Mouse (Mus musculus) left cerebral cortex, postnatal 25 days (tissue): ENCODE data around the gene Cib3. TPM values are rescaled to one million over a fixed set of nuclear protein-coding genes. Genes with fewer than 3 reads are reported as not detected.

Experiments
- DNase-seq, 2 experiments: peaks; one replicate each; pipeline ENCODE4 v3.0.0; 2022; ENCODE audit warnings: low spot score in 2 of 2, mixed read lengths in 1 of 2
- intact Hi-C: fragments of 180-260 bp; cut with DNase I; formaldehyde crosslinking; loops from one replicate; pipeline ENCODE4 v1.15.1; 2025
- total RNA-seq, 2 experiments: library from RNA; stranded (reverse); gene quantifications; 2 replicates each; pipeline ENCODE4 v1.2.3; 2021

Gene Cib3
- under 1 TPM in 1 of 2 experiments, not detected in 1; 0.53 TPM for total RNA-seq

DNA sequence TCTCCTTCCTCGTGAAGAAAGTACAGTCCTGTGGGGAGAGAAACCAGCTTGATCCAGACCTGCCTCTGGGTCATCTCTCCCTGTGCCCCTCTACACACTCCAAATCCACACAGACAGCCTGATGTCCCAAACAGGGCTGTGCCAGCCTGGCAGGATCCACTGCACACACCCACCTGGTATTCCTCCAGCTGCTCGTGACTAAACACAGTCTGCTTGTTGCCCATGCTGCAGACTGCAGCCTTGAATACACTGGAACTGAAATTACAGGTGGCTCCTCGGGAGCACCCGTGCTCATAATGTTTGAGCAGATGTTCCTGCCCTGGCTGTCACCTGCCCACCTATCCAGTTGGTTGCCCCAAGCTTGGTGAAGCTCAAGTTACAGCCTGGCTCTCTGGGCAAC, at the start of gene Cib3:
Cib3 (minus strand) TSS at position 87 of the 400 bp plus-strand sequence.
- DNase-seq = peak; percentile 16 to 37

DNA sequence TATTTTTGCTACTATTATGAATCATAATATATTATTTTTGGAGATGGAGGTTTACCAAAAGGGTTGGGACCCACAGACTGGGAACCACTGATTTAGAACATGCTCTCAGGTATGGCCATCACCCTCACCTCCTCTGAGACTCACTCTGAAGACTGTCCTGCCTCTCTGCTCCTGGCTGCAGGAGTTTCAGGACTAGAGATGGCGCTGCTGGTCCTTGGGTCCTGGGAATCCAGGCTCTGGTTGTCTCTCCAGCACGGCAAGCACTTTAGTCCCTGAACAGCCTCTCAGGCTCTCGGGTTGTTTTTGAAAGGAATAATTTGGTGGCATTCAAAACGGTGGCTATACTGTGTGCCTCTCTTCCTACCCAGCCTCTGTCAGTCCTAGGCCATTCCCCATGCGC, 49.2 kb upstream of the Cib3 start:
- intact Hi-C loops = loop anchor here (1.0 kb wide), 1 partner anchor 103 kb away; no protein-coding TSS in a partner anchor
- no peak for DNase-seq

More for the DNA sequence above, at the start of gene Cib3:
- intact Hi-C loops = no loop called here

DNA sequence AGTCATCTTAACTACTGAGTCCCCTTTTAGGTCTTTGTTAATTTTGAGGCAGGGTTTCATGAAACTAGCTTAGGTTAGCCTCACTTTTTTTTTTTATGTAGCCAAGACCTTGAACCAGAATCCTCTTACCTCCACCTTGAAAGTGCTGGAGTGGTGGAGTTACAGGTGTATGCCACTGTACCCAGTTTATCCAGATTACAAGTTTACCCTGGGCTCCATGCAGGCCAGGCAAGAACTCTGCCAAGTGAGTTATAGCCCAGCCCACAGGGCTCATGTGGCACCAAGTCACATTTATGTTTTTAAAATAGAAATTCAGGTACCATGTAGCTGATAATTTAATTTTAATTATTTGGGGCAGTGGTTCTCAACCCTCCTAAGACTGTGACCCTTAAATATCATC, 48.8 kb upstream of the Cib3 start:
- intact Hi-C loops = loop anchor here (1.0 kb wide), 1 partner anchor 104 kb away; no protein-coding TSS in a partner anchor
- no peak for DNase-seq

DNA sequence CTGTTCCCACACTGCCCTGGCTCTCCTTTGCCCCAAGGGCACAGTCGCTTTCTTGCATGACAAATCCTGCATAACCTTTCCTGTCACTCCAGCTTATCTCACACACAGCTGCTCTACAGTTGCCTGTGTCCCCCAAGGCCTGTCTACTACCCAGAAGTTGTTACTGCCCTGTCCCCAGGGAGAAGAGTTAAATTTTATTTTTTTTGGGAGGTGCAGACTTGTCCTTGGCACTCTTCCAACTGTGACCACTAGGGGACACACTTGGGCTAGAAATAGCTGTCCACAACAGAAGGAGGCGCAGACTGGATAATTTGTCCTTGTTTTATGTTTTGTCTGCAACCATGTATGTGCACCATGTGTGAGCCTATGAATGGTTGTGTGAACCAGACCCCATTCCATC, 48.4 kb upstream of the Cib3 start:
- intact Hi-C loops = loop anchor here (1.0 kb wide), 1 partner anchor 104 kb away; no protein-coding TSS in a partner anchor
- peak; percentile 36 to 43 for DNase-seq

DNA sequence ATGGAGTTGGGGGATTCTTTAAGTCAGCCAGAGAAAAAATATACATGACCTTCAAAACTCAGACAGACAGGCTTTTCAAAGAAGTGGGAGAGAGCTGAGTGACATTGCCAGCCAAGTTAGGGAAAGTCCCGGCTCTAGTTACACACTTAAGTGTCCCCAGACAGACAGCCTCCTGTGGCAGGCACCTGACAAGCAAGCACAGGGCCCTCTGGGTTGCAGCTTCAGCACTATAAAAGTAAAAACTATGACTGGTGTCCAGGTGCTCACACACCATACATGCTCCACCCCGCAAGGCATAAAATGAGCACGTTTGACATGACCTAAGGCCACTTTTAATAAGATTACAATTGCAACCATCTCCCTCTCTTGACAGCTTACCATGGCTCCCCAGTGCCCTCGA, 47.9 kb upstream of the Cib3 start:
- DNase-seq = no peak
- intact Hi-C loops = no loop called here

DNA sequence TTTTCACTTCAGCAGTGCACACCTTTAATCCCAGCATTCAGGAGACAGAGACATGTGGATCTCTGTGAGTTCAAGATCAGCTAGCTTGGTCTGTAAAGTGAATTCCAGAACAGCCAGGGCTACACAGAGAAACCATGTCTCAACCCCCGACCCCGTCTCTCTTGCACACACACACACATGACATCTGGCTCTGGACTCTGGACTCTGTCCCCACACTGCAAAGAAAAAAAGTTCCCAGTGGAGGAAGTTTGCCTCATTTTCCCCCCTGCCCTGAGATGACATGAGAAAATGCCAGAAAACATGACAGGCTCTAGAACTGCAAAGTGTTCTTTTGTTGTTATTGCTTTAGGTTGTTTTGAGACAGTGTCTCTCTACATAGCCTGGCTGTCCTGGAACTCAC, 47.2 kb upstream of the Cib3 start:
- no peak for DNase-seq
- intact Hi-C loops = no loop called here

DNA sequence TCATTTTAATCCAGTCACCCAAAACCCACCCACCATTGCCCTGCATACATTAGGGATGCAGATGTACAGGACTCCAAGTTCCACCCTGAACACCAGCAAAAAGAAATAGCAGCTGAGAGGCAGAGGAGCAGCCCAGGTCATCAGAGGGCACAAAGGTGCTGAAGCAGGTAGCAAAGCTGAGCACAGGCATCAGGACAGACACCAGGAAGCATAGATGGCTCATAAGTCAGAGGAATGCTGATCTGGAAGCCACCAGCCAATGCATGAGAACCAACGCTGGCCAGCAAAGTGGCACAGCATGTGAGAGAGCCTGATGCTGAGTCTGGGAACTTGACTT, 45.2 kb upstream of the Cib3 start:
- intact Hi-C loops = no loop called here

DNA sequence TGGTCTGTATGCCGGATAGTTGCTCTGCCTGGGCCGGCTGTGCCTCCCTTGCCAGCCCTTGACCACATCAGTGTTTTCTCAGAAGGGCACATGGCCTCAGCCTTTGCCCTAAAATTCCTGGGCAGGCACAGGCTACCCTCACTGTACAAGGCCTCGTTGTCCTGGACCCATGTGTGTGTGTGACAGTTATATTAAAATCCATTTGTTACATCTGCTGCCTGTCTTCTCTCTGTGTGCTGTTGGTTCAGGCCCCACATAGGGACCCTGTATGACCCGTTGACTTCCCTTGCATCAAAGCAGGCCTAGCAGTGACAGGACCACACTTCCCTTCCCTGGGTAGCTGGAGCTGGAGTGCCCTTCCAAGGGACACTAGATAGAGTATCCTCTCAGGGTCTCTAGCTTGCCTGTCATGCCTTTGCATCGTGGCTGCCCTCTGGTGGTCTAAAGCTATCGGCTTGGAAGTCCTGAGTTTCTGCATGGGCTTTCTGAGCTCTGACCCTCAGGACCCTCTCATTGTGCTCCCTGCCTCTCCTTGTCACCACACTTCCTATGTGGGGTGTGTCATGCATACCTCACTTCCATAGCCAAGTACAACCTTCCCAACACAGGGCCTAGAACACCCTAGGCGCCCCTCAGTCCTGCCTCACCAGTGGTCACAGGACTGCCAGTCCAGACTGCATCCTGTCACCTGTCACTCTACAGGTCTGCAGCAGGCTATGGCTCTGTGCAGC, 44.7 kb upstream of the Cib3 start:
- intact Hi-C loops = no loop called here
- DNase-seq = peak in 1 of 2 experiments; percentile 26

More for the DNA sequence above, 45.2 kb upstream of the Cib3 start:
- DNase-seq = no peak

DNA sequence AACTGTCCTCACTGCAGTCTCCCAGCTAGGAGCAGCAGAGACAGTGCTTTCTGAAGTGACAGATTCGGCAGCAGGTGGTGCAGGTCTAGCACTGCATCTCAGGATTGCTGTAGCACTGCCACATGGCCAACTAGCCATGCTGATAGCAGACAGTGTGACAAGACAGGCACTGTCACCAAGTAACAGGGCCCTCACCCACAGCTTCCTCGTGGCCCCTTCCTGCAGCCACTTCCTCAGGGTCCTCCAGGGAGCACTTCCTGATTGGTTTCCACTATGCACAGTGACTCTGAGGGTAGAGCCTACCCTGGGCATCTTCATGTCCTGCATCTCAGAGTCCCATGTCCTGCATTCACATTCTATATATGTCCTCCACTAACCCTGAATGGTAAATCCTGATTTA, 32.0 kb upstream of the Cib3 start:
- intact Hi-C loops = loop anchor here (5.0 kb wide), 1 partner anchor 67 kb away; no protein-coding TSS in a partner anchor
- no peak for DNase-seq

DNA sequence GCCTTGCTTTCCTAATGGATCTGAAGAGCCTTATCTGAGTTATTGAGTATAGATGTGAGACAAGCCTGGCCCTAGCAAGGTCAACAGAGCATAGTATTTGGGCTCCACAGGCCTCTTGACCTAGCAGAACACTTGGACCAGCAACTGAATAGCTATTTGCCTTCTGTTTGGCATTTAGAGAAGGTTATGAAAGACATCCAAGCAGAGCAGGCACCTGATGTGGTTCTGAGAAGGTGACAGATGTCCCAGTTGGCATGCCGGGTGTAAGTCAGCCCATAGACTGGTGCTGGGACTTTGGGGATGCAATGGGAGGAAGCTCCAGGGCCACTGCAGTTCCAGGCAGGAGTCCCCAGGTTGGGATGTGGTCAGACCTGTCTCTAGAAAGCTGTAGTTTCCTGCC, 29.6 kb upstream of the Cib3 start:
- intact Hi-C loops = loop anchor here (5.0 kb wide), 1 partner anchor 65 kb away; no protein-coding TSS in a partner anchor
- no peak for DNase-seq

DNA sequence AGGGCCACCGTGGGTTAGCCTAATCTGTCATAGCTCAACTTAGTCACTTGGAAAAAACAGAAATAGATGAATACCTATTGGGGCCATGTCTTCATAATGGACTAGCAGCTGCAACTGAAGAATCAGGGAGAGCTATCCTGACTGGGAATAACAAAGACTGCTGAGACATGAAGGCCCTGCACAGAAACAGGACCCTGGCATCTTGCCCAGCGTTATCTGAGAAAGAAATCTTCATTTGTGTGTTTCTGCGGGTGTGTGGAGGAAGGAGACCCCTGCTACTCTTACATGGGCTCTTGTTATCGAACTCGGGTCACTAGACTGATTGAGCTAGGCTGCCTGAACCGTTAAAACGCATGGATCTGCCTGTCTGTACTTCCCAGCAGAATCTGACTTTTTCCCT, 28.3 kb upstream of the Cib3 start:
- DNase-seq = no peak
- intact Hi-C loops = loop anchor here (5.0 kb wide), 1 partner anchor 64 kb away; no protein-coding TSS in a partner anchor

DNA sequence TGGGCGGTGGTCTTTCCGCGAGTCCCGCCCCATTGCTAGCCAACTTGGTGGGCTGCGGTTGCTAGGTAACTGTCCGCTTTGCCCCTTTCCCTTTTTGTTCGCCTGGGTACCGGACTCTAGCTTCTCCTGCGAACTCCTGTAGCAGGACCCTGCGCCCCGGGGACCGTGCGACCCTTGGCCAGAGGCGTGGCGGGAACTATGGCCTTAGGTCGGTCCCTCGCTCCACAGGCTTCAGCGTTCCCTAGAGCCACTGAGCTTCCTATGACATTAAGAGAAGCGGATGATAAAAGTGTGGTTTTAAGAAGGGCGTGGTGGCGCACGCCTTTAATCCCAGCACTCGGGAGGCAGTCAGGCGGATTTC, 27.7 kb upstream of the Cib3 start:
- intact Hi-C loops = loop anchor here (5.0 kb wide), 1 partner anchor 63 kb away; no protein-coding TSS in a partner anchor
- DNase-seq = peak in 1 of 2 experiments; percentile 18

DNA sequence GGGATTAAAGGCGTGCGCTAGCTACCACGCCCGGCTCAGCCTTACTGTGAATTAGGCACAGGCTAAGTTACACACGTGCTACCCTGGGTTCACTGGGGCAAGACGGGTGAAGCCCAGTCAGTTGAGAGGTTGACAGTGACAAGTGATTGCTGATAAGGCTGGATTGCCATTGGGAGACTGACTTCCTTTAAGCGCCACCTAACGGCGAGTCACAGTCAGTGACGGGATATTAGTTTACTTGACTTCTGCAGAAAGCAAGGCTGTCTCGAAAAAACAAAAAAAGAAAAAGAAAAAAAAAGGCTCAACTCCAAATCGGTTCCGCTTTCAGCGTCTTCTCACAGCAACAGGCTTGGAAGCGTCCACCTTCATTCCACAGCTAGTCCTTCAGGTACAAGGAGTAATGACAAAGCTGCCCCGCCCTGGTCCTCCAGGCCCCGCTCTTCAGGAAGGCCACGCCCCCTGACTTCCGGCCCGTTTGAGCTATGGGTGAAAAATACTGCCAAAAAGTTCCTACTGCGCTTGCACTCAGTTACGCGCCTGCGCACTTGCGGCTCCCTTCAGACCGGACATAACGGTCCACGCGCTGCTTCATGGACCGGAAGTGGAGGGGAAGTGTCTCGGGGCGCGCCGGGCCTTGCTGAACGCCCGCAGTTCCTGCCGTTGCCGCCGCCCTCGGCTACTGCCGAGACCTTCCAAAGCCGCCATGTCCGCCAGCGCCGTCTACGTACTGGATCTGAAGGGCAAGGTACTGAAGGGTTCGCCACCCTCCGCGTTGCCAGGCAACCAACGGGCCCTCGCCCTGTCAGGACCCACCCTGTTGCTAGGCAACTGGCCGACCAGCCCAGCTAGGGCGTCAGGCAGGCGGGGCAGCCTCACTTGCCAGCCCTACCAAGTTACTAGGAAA, 27.1 kb upstream of the Cib3 start, which contains the start of gene Ap1m1:
Ap1m1 (plus strand) TSS at position 520 of the 904 bp plus-strand sequence.
- peak; percentile 98 to 99 for DNase-seq
- intact Hi-C loops = loop anchor here (5.0 kb wide), 1 partner anchor 62 kb away; no protein-coding TSS in a partner anchor

DNA sequence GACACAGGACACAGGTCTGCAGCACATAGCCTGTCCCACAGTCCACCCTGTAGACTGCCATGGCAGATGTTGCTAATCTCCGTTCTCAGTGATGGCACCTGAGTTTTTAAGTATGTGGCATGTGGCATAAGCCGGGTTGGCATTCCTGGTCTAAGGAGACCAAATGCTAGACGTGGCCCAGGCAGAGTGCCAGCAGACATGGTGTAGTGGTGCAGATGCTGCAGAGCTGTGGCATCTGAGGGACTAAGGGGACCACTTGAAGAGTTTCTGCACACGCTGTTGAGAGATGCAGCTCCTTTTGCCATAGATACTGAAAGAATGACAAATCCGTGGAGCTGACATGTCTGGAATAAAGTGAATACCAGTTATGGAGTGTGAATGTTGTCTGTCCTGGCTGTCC, 10.0 kb upstream of the Cib3 start:
- no peak for DNase-seq

DNA sequence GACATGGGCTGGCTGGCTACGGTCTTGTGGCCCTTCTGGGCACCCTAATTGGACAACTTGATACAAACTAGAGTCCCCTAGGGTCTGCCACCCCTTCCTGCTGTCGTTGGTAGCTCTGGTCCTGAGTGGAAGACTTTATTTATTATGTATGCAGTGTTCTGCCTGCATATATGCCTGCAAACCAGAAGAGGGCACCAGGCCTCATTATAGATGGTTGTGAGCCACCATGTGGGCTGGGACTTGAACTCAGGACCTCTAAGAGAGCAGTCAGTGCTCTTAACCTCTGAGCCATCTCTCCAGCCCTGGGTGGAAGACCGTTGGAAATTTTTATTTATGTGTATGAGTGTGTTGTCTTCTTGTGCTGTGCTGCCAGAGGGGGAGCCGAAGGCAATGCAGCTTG, 8.1 kb upstream of the Cib3 start:
- no peak for DNase-seq
- intact Hi-C loops = no loop called here

More for the DNA sequence above, 10.0 kb upstream of the Cib3 start:
- intact Hi-C loops = no loop called here

DNA sequence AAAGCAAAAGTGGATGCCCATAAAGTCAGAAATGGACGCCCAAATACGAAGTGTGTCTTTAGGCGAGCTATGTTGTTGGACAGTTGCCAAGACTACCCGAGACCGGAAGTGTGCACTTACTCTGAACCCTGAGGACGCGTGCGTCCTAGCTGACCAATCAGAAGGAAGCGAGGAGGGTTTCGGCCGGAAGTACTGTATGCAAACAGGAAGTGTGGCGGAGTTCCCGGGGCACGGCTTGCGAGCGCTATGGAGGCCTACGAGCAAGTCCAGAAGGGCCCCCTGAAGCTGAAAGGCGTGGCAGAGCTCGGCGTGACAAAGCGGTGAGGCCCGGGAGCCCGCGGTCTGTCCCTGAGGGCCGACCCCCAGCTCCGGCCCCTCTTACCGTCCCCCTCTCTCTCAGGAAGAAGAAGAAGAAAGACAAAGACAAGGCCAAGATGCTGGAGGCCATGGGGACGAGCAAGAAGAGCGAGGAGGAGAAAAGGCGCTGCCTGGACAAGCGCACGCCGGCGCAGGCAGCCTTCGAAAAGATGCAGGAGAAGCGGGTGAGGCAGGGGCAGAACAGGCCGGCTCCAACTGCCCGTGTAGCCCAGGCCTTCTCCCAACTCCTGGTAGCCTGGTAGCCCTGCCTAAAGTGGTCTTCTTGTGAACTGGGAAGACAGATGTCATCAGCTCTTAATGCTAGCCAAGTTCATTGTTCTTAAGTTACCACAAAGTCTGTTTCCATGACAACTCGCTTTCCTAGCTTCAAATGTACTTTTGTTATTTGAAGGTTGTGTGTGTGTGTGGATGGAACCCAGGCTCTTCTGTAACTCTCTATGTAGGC, 7.1 kb upstream of the Cib3 start, which contains the start of gene Fam32a:
Fam32a (plus strand) TSS at position 190 of the 823 bp plus-strand sequence.
- DNase-seq = peak; percentile 91 to 95
- intact Hi-C loops = no loop called here

DNA sequence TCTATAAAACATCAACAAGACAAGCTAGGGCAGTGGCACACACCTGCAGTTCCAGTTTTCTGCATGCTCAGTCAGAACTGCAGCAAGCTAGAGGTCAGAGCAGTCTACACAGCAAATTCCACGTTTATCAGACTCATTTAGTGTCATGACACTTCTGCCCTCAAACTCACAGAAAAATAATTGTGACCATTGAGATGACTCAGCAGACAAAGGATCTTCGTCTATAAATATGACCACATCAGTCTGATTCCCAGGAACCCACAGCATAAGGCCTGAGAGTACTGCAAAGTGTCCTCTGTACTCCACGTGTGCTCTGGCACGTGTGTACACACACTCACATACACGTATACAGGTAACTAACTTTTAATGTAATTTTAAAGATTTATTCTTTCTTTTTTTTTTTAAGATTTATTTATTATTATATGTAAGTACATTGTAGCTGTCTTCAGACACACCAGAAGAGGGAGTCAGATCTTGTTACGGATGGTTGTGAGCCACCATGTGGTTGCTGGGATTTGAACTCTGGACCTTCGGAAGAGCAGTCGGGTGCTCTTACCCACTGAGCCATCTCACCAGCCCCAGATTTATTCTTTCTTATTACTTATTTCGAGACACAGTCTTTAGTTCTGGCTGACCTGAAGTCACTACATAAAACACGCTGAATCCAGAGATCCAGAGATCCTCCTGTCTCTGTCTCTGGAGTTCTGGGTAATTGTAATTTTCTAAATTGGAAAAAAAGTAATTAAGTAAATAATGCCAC, 6.3 kb upstream of the Cib3 start:
- intact Hi-C loops = no loop called here
- no peak for DNase-seq

DNA sequence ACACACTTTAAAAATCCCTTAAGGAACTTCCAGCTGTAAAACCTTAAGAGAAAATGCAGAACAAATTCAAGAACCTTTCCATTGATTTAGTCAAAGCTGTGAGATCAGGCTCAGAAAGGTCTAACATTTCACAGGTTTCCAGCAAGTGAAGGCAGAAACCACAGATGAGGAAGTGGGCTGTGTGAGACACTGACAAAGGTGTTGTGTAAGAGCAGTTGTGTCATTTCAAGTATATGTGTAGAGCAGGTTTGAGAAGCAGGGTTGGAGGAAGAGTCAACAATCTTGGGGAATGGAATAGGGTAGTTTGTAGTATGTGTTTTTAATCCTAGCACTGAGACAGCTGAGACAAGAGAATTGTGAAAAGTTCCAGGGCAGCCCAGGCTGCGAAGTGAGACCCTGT, 3.2 kb upstream of the Cib3 start:
- intact Hi-C loops = no loop called here

DNA sequence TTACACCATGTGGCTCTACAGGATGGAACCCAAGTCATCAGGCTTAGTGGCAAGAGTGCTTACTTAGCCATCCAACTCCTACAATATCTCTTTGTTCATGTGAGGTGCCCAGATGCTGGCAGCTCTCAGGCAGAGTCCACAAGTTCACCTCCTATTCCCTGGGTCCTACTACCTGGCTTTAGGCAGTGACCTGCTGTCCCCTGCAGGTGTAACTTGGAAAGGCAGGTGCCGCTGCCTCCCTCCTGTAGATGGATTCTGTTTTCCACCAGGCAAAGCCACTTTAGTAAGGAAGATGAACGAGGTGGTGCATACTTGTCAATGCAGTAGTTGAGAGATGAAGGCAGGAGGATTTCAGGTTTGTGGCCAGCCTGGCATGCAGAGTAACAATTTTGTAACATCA, 2.4 kb upstream of the Cib3 start:
- intact Hi-C loops = no loop called here
- DNase-seq = no peak

More for the DNA sequence above, 3.2 kb upstream of the Cib3 start:
- no peak for DNase-seq
